Mouse (Mus musculus) cerebral cortex, adult 2 months (tissue): ENCODE data around the gene Atp8b5.

Experiments
- WGBS: fragments of 180-500 bp; shearing (Covaris S2); methylation state at CpG from one replicate; pipeline ENCODE4 v1.1.7; 2018; 5-methylcytosine and 5-hydroxymethylcytosine counted together

Gene Atp8b5

GRCm38 (mm10) chr4:43322336-43322735 is 55.4 kb downstream of the Atp8b5 start:
- 92% methylated on average over 14 of the region's 14 CpGs for WGBS

- WGBS, result 91% methylated on average over 2 of the region's 2 CpGs
Measured at GRCm38 (mm10) chr4:43327118-43327517, 60.2 kb downstream of the Atp8b5 start.

- 57% methylated on average over 2 of the region's 2 CpGs for WGBS
Measured at GRCm38 (mm10) chr4:43334771-43335170, 67.8 kb downstream of the Atp8b5 start.

GRCm38 (mm10) chr4:43340096-43340804 is 73.3 kb downstream of the Atp8b5 start:
- WGBS, result 78% methylated on average over 4 of the region's 4 CpGs

GRCm38 (mm10) chr4:43341276-43341891 is 74.4 kb downstream of the Atp8b5 start:
- WGBS, result 65% methylated on average over 7 of the region's 7 CpGs

- 62% methylated on average over 10 of the region's 10 CpGs for WGBS
Measured at GRCm38 (mm10) chr4:43342443-43342842, 75.5 kb downstream of the Atp8b5 start.

GRCm38 (mm10) chr4:43344932-43345331 is 78.0 kb downstream of the Atp8b5 start:
- 80% methylated on average over 2 of the region's 2 CpGs for WGBS

GRCm38 (mm10) chr4:43349206-43349605 is 82.2 kb downstream of the Atp8b5 start:
- WGBS, result 71% methylated on average over 5 of the region's 5 CpGs

- WGBS, result 79% methylated on average over 6 of the region's 6 CpGs
Measured at GRCm38 (mm10) chr4:43350038-43350560, 83.1 kb downstream of the Atp8b5 start.

- WGBS, result 94% methylated on average over 6 of the region's 6 CpGs
Measured at GRCm38 (mm10) chr4:43353662-43354061, 86.7 kb downstream of the Atp8b5 start.

- WGBS, result 94% methylated on average over 11 of the region's 11 CpGs
Measured at GRCm38 (mm10) chr4:43364914-43365560, 98.1 kb downstream of the Atp8b5 start.

GRCm38 (mm10) chr4:43367295-43367694 is 100.3 kb downstream of the Atp8b5 start:
- WGBS, result 82% methylated on average over 5 of the region's 5 CpGs

- 90% methylated on average over 9 of the region's 9 CpGs for WGBS
Measured at GRCm38 (mm10) chr4:43367787-43368186, 100.8 kb downstream of the Atp8b5 start.

GRCm38 (mm10) chr4:43371406-43371805 is 104.4 kb downstream of the Atp8b5 start:
- 80% methylated on average over 11 of the region's 11 CpGs for WGBS

GRCm38 (mm10) chr4:43372155-43372554 is 105.2 kb downstream of the Atp8b5 start:
- 77% methylated on average over 4 of the region's 4 CpGs for WGBS

GRCm38 (mm10) chr4:43374266-43374665 is 107.3 kb downstream of the Atp8b5 start:
- WGBS, result 95% methylated on average over 4 of the region's 4 CpGs

GRCm38 (mm10) chr4:43379601-43380000 is 112.6 kb downstream of the Atp8b5 start:
- 91% methylated on average over 6 of the region's 6 CpGs for WGBS

GRCm38 (mm10) chr4:43380951-43381350 is 114.0 kb downstream of the Atp8b5 start:
- 31% methylated on average over 10 of the region's 10 CpGs for WGBS

- 1% methylated on average over 62 of the region's 63 CpGs for WGBS
Measured at GRCm38 (mm10) chr4:43381408-43382154, 114.6 kb downstream of the Atp8b5 start, which contains the start of gene Rusc2. Gene Rusc2 (plus strand): TSS chr4:43381979.

GRCm38 (mm10) chr4:43382155-43383020 is 115.4 kb downstream of the Atp8b5 start:
- WGBS, result 1% methylated on average over 28 of the region's 33 CpGs
